Mouse (Mus musculus) heart, embryonic 13.5 days (tissue): Measurements from ENCODE around the gene Wdr27. TPM values are rescaled to one million over a fixed set of nuclear protein-coding genes. Genes with fewer than 3 reads are reported as not detected.
"Not testable (repeated sequence)": the region's sequence is repeated elsewhere in the genome, so short reads cannot be mapped to it uniquely, and the experiment has no call there.

Source experiments
- ATAC-seq: fragments of 200-750 bp; cut with Nextera tagmentation; 2 replicates; pipeline ENCODE4 v1.8.0; 2017; ENCODE audit warnings: moderate TSS enrichment; ENCODE audit not compliant: insufficient number of reproducible peaks, low FRiP score, low TSS enrichment; ENCODE audit errors: extremely low read depth
- H3K27ac ChIP-seq: fragments of 300-500 bp; sonication (generic); replicated peaks from 2 replicates; pipeline ENCODE4 v1.5.1; 2015; ENCODE audit warnings: moderate library complexity, mild to moderate bottlenecking, inconsistent platforms
- H3K27me3 ChIP-seq: fragments of 300-500 bp; sonication (generic); replicated peaks from 2 replicates; pipeline ENCODE4 v1.6.1; 2015; ENCODE audit warnings: mild to moderate bottlenecking, inconsistent platforms
- H3K36me3 ChIP-seq: fragments of 300-500 bp; sonication (generic); 2 replicates; pipeline ENCODE4 v1.6.1; 2015; ENCODE audit warnings: mild to moderate bottlenecking, inconsistent platforms
- H3K4me1 ChIP-seq: fragments of 300-500 bp; sonication (generic); 2 replicates; pipeline ENCODE4 v1.6.1; 2015; ENCODE audit warnings: inconsistent platforms
- H3K4me2 ChIP-seq: fragments of 300-500 bp; sonication (generic); 2 replicates; pipeline ENCODE4 v1.6.1; 2015; ENCODE audit warnings: inconsistent platforms, mild to moderate bottlenecking, moderate library complexity
- H3K4me3 ChIP-seq: fragments of 300-500 bp; sonication (generic); 2 replicates; pipeline ENCODE4 v1.5.1; 2015; ENCODE audit warnings: moderate library complexity, mild to moderate bottlenecking, inconsistent platforms
- H3K9ac ChIP-seq: fragments of 300-500 bp; sonication (generic); 2 replicates; pipeline ENCODE4 v1.6.1; 2015; ENCODE audit warnings: inconsistent platforms, mild to moderate bottlenecking, moderate library complexity
- H3K9me3 ChIP-seq: fragments of 300-500 bp; sonication (generic); 2 replicates; pipeline ENCODE4 v1.6.1; 2016; ENCODE audit warnings: inconsistent platforms
- WGBS: fragments of 180-500 bp; shearing (Covaris S2); methylation state at CpG from one replicate; pipeline ENCODE4 v1.1.7; 2015; ENCODE audit warnings: mixed read lengths; 5-methylcytosine and 5-hydroxymethylcytosine counted together
- polyA plus RNA-seq: library from polyadenylated mRNA; unstranded; fragments of >200 nt; fragmentation: Nextera tagmentation; extraction: Ambion mirVana; gene quantifications from 2 replicates; pipeline ENCODE4 v1.2.1, GENCODE M21; 2015

Wdr27 gene
- polyA plus RNA-seq, result 3.3 TPM in 2 replicates

GRCm38 (mm10) chr17:14943009-14943728 is at the start of gene Wdr27, which contains the start of gene 1600012H06Rik:
Wdr27 (minus strand) TSS chr17:14943158.
1600012H06Rik (plus strand) TSS chr17:14943184.
- ATAC-seq, result peak; percentile 92
- H3K4me2 ChIP-seq, result peak within 1 kb of the TSS; percentile 90
- peaks cover 26% of the 10 kb centered on the region for H3K4me1 ChIP-seq
- H3K27me3 ChIP-seq, result no peaks in the 10 kb centered on the region
- under 1% methylated on average over 54 of the region's 54 CpGs for whole genome bisulfite sequencing
- H3K9ac ChIP-seq, result peak within 1 kb of the TSS; percentile 91
- H3K36me3 ChIP-seq, result peaks cover 30% of the 10 kb centered on the region
- peak within 1 kb of the TSS; percentile 83 for H3K27ac ChIP-seq
- no peaks in the 10 kb centered on the region for H3K9me3 ChIP-seq
- H3K4me3 ChIP-seq, result peak within 1 kb of the TSS; percentile 76

GRCm38 (mm10) chr17:14992522-14993138 is 49.7 kb upstream of the Wdr27 start:
- H3K36me3 ChIP-seq, H3K4me2 ChIP-seq, H3K9ac ChIP-seq, H3K9me3 ChIP-seq, H3K27ac ChIP-seq, H3K27me3 ChIP-seq, H3K4me3 ChIP-seq, H3K4me1 ChIP-seq: not testable (repeated sequence)
- no CpG with 5 or more reads among the region's 98 CpGs for WGBS
- ATAC-seq, result peak; percentile 78

- H3K9ac ChIP-seq, H3K36me3 ChIP-seq, H3K4me2 ChIP-seq, H3K4me1 ChIP-seq, H3K27me3 ChIP-seq, H3K9me3 ChIP-seq, ATAC-seq, H3K4me3 ChIP-seq, H3K27ac ChIP-seq: not testable (repeated sequence)
- 80% methylated on average over 4 of the region's 5 CpGs for WGBS
Measured at GRCm38 (mm10) chr17:14990116-14990702, 47.3 kb upstream of the Wdr27 start.

GRCm38 (mm10) chr17:14978362-14979038 is 35.5 kb upstream of the Wdr27 start, which contains the start of the genes 9030025P20Rik and Gm3417:
9030025P20Rik (plus strand) TSS chr17:14978468.
Gm3417 (minus strand) TSS chr17:14978790.
- ATAC-seq, result peak; percentile 100
- peak within 1 kb of the TSS; percentile 31 for H3K4me3 ChIP-seq
- no CpG with 5 or more reads among the region's 60 CpGs for WGBS

GRCm38 (mm10) chr17:14977718-14978361 is 34.9 kb upstream of the Wdr27 start:
- H3K27ac ChIP-seq, H3K9ac ChIP-seq, H3K9me3 ChIP-seq, H3K36me3 ChIP-seq, H3K27me3 ChIP-seq, H3K4me1 ChIP-seq, ATAC-seq: not testable (repeated sequence)
- WGBS, result 2% methylated on average over 4 of the region's 7 CpGs
- peak overlapping the region; percentile 31 for H3K4me3 ChIP-seq
- peak overlapping the region; percentile 53 for H3K4me2 ChIP-seq

More at GRCm38 (mm10) chr17:14978362-14979038, 35.5 kb upstream of the Wdr27 start, which contains the start of the genes 9030025P20Rik and Gm3417:
- H3K36me3 ChIP-seq, H3K4me1 ChIP-seq, H3K27me3 ChIP-seq, H3K9me3 ChIP-seq, H3K27ac ChIP-seq, H3K9ac ChIP-seq: not testable (repeated sequence)
- H3K4me2 ChIP-seq, result peak within 1 kb of the TSS; percentile 53

- ATAC-seq, H3K36me3 ChIP-seq, H3K9ac ChIP-seq, H3K4me1 ChIP-seq, H3K27me3 ChIP-seq, H3K4me2 ChIP-seq, H3K9me3 ChIP-seq, H3K4me3 ChIP-seq, H3K27ac ChIP-seq: not testable (repeated sequence)
- WGBS, result no CpG with 5 or more reads among the region's 6 CpGs
Measured at GRCm38 (mm10) chr17:14968373-14968913, 25.5 kb upstream of the Wdr27 start.

GRCm38 (mm10) chr17:14961557-14962154 is 18.7 kb upstream of the Wdr27 start:
- ATAC-seq, result peak; percentile 79
- H3K27ac ChIP-seq, H3K9me3 ChIP-seq, H3K4me2 ChIP-seq, H3K27me3 ChIP-seq, H3K9ac ChIP-seq, H3K4me3 ChIP-seq: not testable (repeated sequence)
- Histone ChIP-seq H3K36me3 (peaks cover 13% of the 10 kb centered on the region), H3K4me1 (peaks cover 14% of the 10 kb centered on the region)
- no CpG with 5 or more reads among the region's 44 CpGs for WGBS

GRCm38 (mm10) chr17:14960951-14961556 is 18.1 kb upstream of the Wdr27 start, which contains the start of gene Phf10:
Phf10 (minus strand) TSS chr17:14961273.
- Histone ChIP-seq H3K27ac (peak within 1 kb of the TSS; percentile 70; the same call in 1 of the 2 replicates), H3K4me2 (peak within 1 kb of the TSS; percentile 95), H3K9ac (peak within 1 kb of the TSS; percentile 94), H3K4me1 (peaks cover 14% of the 10 kb centered on the region), H3K36me3 (peaks cover 13% of the 10 kb centered on the region), H3K4me3 (peak within 1 kb of the TSS; percentile 76)
- H3K27me3 ChIP-seq, H3K9me3 ChIP-seq: not testable (repeated sequence)
- under 1% methylated on average over 23 of the region's 100 CpGs for WGBS
- peak; percentile 82 for ATAC-seq

- peak overlapping the region; percentile 70; the same call in 1 of the 2 replicates for H3K27ac ChIP-seq
- peaks cover 14% of the 10 kb centered on the region for H3K4me1 ChIP-seq
- ATAC-seq, result no peak
- H3K9me3 ChIP-seq, result no peaks in the 10 kb centered on the region
- peak overlapping the region; percentile 76 for H3K4me3 ChIP-seq
- H3K9ac ChIP-seq, result peak overlapping the region; percentile 94
- no peaks in the 10 kb centered on the region for H3K27me3 ChIP-seq
- under 1% methylated on average over 19 of the region's 23 CpGs for WGBS
- peaks cover 13% of the 10 kb centered on the region for H3K36me3 ChIP-seq
- H3K4me2 ChIP-seq, result peak overlapping the region; percentile 95
Measured at GRCm38 (mm10) chr17:14960520-14960919, 17.6 kb upstream of the Wdr27 start.

- Histone ChIP-seq H3K4me1 (peaks cover 14% of the 10 kb centered on the region), H3K4me2 (peak overlapping the region; percentile 95), H3K27me3 (no peaks in the 10 kb centered on the region), H3K36me3 (peaks cover 14% of the 10 kb centered on the region), H3K27ac (no peak overlapping the region), H3K4me3 (peak overlapping the region; percentile 76), H3K9ac (peak overlapping the region; percentile 73), H3K9me3 (no peaks in the 10 kb centered on the region)
- no peak for ATAC-seq
- 33% methylated on average over 3 of the region's 3 CpGs for WGBS
Measured at GRCm38 (mm10) chr17:14959979-14960378, 17.0 kb upstream of the Wdr27 start.
